Mouse (Mus musculus): ENCODE data around the gene Acot8.

GRCm38 (mm10) chr2:164806614-164807013 is 1.9 kb upstream of the Acot8 start:
- TF ChIP-seq POLR2A (IDR thresholded peaks at IDR 0.05; ENCODE audit: low read depth, low read length) (no peak), CTCF (IDR thresholded peaks at IDR 0.05; ENCODE audit: extremely low read depth, insufficient read length, insufficient replicate concordance, low read depth, low read length) (no peak)
